In genomic region chr2:158360873-158361677, GRCm38 (mm10) we compare ENCODE assay signal across 8 mouse cellular contexts. TPM values are rescaled to one million over a fixed set of nuclear protein-coding genes. Genes with fewer than 3 reads are reported as not detected.
A peak's percentile ranks its signal among the peaks of the same experiment; 100 is the strongest.
DNase-seq lines count a peak whose midpoint lies in the region; ATAC-seq and TF ChIP-seq lines count a peak whose summit lies in the region.

No protein-coding gene starts in this region.

- WGBS in hindbrain, postnatal 0 days, result under 1% methylated on average over 41 of the region's 41 CpGs

- H3K4me2 ChIP-seq in hindbrain, postnatal 0 days (ENCODE audit: low read depth, low read length), result peak overlapping the region; percentile 84

- peak; percentile 96 for ATAC-seq in activated CD4-positive, CD25-positive, alpha-beta regulatory T cell, adult 4 months
- ATAC-seq in common myeloid progenitor, adult 5-6 weeks (replicated peaks; ENCODE audit: low read depth, poor library complexity, severe bottlenecking), result peak; percentile 94
- ATAC-seq in hindbrain, postnatal 0 days, result peak; percentile 94

- DNase-seq in gastrocnemius, adult 2 months, result peak; percentile 87
- peak; percentile 96 for DNase-seq in hindbrain, postnatal 0 days (ENCODE audit: low spot score)
- DNase-seq in left cerebral cortex, adult 18-20 months (ENCODE audit: low spot score in 2 of 2), result peak; percentile 84 to 85
- peak; percentile 89 to 91 for DNase-seq in lung, postnatal 4 days
- peak; percentile 95 for DNase-seq in retina, postnatal 1 day
- peak; percentile 93 for DNase-seq in thymus, postnatal 4 days

- H3K36me3 ChIP-seq in hindbrain, postnatal 0 days (ENCODE audit: insufficient read depth, low read length), result peaks cover 31% of the 10 kb centered on the region

- H3K4me1 ChIP-seq in hindbrain, postnatal 0 days (ENCODE audit: insufficient read depth, low read length), result no peaks in the 10 kb centered on the region

- intact Hi-C loops in gastrocnemius, adult 2 months (cut with DNase I), result no loop called here

- H3K27ac ChIP-seq in gastrocnemius, adult 2 months, result peak overlapping the region; percentile 82
- peak overlapping the region; percentile 78 for H3K27ac ChIP-seq in hindbrain, postnatal 0 days

- TF ChIP-seq CTCF in gastrocnemius, adult 2 months (IDR thresholded peaks at IDR 0.05), result peak; percentile 86
- TF ChIP-seq CTCF in hindbrain, postnatal 0 days (IDR thresholded peaks at IDR 0.05; ENCODE audit: low read depth), result peak; percentile 83

- no peaks in the 10 kb centered on the region for H3K27me3 ChIP-seq in hindbrain, postnatal 0 days (ENCODE audit: insufficient read depth, low read length)

- peak overlapping the region; percentile 81 for H3K9ac ChIP-seq in hindbrain, postnatal 0 days (replicated peaks; ENCODE audit: low read length)

- H3K4me3 ChIP-seq in gastrocnemius, adult 2 months, result peak overlapping the region; percentile 82
- H3K4me3 ChIP-seq in hindbrain, postnatal 0 days (ENCODE audit: low read length), result peak overlapping the region; percentile 71

- no peaks in the 10 kb centered on the region for H3K9me3 ChIP-seq in hindbrain, postnatal 0 days (ENCODE audit: low read length)

RNA-seq across cellular contexts. Expression of gene Snhg11, which starts 14.4 kb away (rescaled TPM):
- under 1 TPM in 1 of 2 experiments, not detected in 1; 0.11 TPM for polyA plus RNA-seq in activated CD4-positive, CD25-positive, alpha-beta regulatory T cell, adult 4 months (2017; shearing (Covaris generic))
- not detected in 2 replicates for total RNA-seq in common myeloid progenitor, adult 5-6 weeks (2017)
- total RNA-seq in gastrocnemius, adult 2 months (2021), result under 1 TPM in 1 of 2 experiments, not detected in 1; 0.17 TPM
- total RNA-seq in hindbrain, postnatal 0 days (2014; rRNA removed), result 134 and 169 TPM in 2 replicates
- 521 and 663 TPM in 2 replicates for polyA plus RNA-seq in hindbrain, postnatal 0 days (2015; fragmentation: Nextera tagmentation; extraction: Ambion mirVana)
- 100 to 1,000 TPM; 627 to 661 TPM for total RNA-seq in left cerebral cortex, adult 18-20 months (2021)

RNA-seq across cellular contexts. Expression of gene Ralgapb, which starts 48.6 kb away (rescaled TPM):
- polyA plus RNA-seq in activated CD4-positive, CD25-positive, alpha-beta regulatory T cell, adult 4 months (2017; shearing (Covaris generic)), result 10 to 100 TPM; 11.3 to 13.2 TPM
- total RNA-seq in common myeloid progenitor, adult 5-6 weeks (2017), result 34.1 and 35.7 TPM in 2 replicates
- 10 to 100 TPM; 27.9 to 38.2 TPM for total RNA-seq in gastrocnemius, adult 2 months (2021)
- 44.9 and 66.1 TPM in 2 replicates for total RNA-seq in hindbrain, postnatal 0 days (2014; rRNA removed)
- 16.3 and 17.8 TPM in 2 replicates for polyA plus RNA-seq in hindbrain, postnatal 0 days (2015; fragmentation: Nextera tagmentation; extraction: Ambion mirVana)
- total RNA-seq in left cerebral cortex, adult 18-20 months (2021), result 100 to 1,000 TPM; 110 to 112 TPM

RNA-seq across cellular contexts. Expression of gene Lbp, which starts 54.8 kb away (rescaled TPM):
- under 1 TPM; 0.37 to 0.41 TPM for polyA plus RNA-seq in activated CD4-positive, CD25-positive, alpha-beta regulatory T cell, adult 4 months (2017; shearing (Covaris generic))
- total RNA-seq in common myeloid progenitor, adult 5-6 weeks (2017), result 34.2 and 47.6 TPM in 2 replicates
- total RNA-seq in gastrocnemius, adult 2 months (2021), result 1 to 10 TPM; 5.2 to 7.1 TPM
- 6.0 and 10.4 TPM in 2 replicates for total RNA-seq in hindbrain, postnatal 0 days (2014; rRNA removed)
- 10.3 and 13.2 TPM in 2 replicates for polyA plus RNA-seq in hindbrain, postnatal 0 days (2015; fragmentation: Nextera tagmentation; extraction: Ambion mirVana)
- 1 to 10 TPM; 1.3 to 1.5 TPM for total RNA-seq in left cerebral cortex, adult 18-20 months (2021)

Comparison
In these comparisons a context has a peak if more than half of its experiments do, and no peak if none do; other contexts are left out.
1. Peak in every context shown above with its lines: DNase-seq, ATAC-seq, H3K4me3 ChIP-seq and H3K27ac ChIP-seq.
2. RNA of gene Snhg11, which starts 14.4 kb away (total RNA-seq): 627 to 661 TPM in left cerebral cortex, adult 18-20 months and 134 to 169 TPM in hindbrain, postnatal 0 days; 0.17 TPM in gastrocnemius, adult 2 months and not detected in common myeloid progenitor, adult 5-6 weeks; every median in the first group is over 100 times any median in the second.